Mouse (Mus musculus): ENCODE results near the gene D030056L22Rik.

The D030056L22Rik gene

DNA sequence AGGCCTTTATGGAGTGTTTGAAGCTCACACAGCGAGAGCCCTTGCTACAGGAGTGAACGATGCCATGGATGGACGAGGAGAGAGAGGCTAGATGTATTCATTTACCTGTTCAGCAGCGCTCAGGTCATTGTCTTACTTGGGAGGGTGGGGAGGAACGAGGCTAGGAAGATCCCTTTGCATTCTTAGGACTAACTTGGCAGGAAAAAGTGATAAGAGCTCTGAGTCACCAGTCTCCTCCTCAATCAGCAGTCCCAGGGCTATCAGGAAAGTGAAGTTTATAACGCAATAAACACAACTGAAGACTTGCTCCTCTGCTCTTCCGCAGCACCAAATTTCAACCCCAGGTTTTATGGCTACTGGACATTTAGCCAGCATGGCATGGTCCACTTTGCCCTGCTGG is 17.3 kb downstream of the D030056L22Rik start:
- no peak for DNase-seq (ENCODE audit: extremely low spot score, low read depth, low spot score)

DNA sequence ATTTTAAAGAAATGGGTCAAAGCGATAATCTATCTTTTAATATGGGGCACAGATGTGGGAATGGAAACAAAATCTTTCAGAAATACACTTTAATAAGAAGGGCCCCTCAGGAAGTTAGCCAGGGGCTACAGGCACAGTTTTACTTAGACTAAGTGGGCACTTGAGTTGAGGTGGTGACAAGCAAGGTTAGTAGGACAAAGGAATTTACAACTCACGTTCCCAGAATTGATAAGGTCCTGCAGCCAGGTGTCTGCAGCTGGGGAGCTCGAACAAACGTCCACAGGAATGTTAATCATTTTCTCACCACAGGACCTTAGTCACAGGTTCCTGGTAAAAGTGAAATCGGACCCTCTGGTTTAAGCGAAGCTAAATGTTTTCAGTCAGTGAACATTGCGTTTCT is 18.1 kb downstream of the D030056L22Rik start:
- DNase-seq (ENCODE audit: extremely low spot score, low read depth, low spot score), result peak; percentile 30

- no peak for DNase-seq (ENCODE audit: extremely low spot score, low read depth, low spot score)
Observed at GRCm38 (mm10) chr19:18735901-18736300, 22.9 kb downstream of the D030056L22Rik start.

- no peak for DNase-seq (ENCODE audit: extremely low spot score, low read depth, low spot score)
Observed at GRCm38 (mm10) chr19:18739146-18739545, 26.2 kb downstream of the D030056L22Rik start.

DNA sequence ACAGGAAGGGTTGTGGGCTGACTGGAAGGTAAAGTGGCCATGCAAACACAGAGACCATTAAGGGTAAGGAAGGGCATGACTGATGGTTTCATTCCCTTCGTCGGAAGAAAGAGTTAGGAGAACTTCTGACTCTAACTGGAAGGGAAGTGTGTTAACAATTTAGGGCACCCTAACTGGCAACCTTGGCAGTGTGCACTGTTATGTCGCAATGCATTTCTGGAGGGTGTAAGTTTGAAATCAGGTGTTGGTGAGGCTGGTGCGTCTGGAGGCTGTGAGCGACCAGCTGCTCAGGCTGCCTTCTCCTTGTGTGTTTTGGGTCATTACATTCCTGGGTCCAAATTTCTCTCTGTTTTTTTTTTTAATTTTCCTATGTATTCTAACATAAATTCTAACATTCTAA is 31.0 kb downstream of the D030056L22Rik start:
- no peak for DNase-seq (ENCODE audit: extremely low spot score, low read depth, low spot score)

- DNase-seq (ENCODE audit: extremely low spot score, low read depth, low spot score), result no peak
Observed at GRCm38 (mm10) chr19:18746576-18747340, 33.8 kb downstream of the D030056L22Rik start.

GRCm38 (mm10) chr19:18747379-18747778 is 34.4 kb downstream of the D030056L22Rik start:
- no peak for DNase-seq (ENCODE audit: extremely low spot score, low read depth, low spot score)

DNA sequence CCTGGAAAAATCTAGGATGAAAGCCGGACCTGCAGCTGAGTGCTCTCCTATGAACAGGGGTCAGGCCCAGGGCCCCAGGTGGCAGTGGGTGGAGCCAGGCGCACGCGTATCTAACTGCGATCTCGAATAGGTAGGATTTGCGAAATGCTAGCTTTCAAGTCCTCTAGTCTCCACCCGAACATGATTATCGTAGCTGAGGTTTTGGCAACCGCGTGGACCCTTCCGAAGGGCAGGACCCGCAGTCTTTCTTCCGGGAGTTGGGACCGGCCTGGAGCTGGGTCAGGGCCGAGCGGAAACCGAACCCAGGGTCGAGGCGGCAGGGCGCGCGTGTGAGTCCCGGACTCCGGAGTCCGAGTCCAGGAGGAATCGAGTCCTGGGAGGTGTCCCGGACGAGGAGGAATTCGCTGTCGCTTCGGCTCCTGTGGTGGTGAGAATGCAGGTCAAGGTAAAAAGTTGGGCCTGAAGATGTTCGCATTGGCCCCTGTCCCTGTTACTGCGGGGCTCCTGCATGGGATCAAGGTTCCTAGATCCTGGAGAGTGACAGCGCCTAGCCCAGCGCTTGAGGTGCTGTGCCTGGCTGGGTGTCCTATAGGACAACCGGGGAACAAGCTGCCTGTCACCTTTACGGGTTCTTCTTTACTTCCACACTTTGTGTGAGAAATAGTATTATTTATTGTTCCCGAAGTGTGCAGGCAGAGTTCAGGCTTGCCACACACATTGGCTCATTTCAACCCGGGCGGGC is 36.8 kb downstream of the D030056L22Rik start, which contains the start of gene Trpm6:
Gene Trpm6 (plus strand): TSS at position 386 of the 742 bp plus-strand sequence.
- no peak for DNase-seq (ENCODE audit: extremely low spot score, low read depth, low spot score)

DNA sequence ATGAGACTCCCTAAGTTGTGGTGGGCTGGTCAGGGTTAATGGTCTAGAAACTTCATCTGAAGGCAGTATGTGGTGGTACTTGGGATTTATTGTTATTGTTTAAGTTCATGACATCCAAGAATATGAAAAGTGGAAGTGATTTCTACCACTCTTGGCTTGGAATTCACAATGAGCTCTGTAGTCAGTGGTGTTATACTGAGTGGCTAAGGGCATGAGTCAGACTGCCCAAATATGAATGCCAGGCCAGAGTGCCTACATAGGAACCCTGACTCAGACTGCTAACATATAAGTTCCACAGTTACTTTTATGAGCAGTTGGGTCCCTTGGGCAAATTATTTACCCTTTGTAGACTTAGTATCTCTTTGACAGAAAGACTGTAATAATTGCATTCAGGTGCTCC is 44.2 kb downstream of the D030056L22Rik start:
- DNase-seq (ENCODE audit: extremely low spot score, low read depth, low spot score), result no peak

GRCm38 (mm10) chr19:18757706-18758105 is 44.7 kb downstream of the D030056L22Rik start:
- DNase-seq (ENCODE audit: extremely low spot score, low read depth, low spot score), result no peak

DNA sequence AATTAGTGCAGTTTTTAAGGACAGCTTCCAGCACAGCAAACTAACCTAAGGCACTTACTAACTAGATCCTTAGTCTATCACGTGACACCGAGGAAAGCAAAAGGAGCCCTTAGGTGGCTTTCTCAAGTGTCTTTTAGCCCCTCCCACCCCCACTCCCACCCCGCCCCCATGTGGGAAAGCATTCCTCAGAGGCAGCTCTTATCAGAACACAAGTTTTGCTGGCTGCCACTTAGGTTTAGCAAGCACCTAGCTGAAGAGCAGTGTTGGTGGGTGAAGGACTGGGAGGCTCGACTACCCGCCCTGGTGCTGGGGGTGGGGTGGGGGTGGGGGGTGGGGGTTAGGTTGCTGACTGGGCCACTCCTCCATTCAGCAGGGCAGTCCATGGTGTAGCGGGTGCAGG is 45.3 kb downstream of the D030056L22Rik start:
- no peak for DNase-seq (ENCODE audit: extremely low spot score, low read depth, low spot score)

- no peak for DNase-seq (ENCODE audit: extremely low spot score, low read depth, low spot score)
Observed at GRCm38 (mm10) chr19:18758916-18759315, 45.9 kb downstream of the D030056L22Rik start.

DNA sequence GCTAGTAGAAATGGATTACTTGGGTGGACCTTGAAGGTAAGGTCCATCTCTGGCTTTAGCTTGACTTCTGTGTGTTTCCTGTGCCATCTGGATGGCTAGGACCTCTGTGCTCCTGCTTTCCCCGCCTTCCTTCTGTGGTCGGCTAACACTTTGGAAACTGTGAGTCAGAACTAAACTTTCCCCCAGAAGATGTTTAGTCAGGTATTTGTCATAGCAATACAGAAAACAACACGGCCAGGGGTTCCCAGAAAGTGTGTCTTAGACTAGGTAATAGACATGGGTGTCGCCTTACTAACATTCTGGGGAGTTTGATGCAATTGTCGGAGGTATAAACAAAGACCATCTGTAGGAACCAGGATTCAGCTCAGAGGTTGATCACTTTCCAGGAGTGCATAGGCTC is 53.4 kb downstream of the D030056L22Rik start:
- no peak for DNase-seq (ENCODE audit: extremely low spot score, low read depth, low spot score)
